Mouse (Mus musculus) midbrain, postnatal 0 days (tissue): Measurements from ENCODE around the gene Heyl. TPM values are rescaled to one million over a fixed set of nuclear protein-coding genes. Genes with fewer than 3 reads are reported as not detected.

Experiments
- ATAC-seq: fragments of 200-750 bp; cut with Nextera tagmentation; 2 replicates; pipeline ENCODE4 v1.8.0; 2017; ENCODE audit warnings: moderate number of reproducible peaks, mild to moderate bottlenecking, moderate TSS enrichment, moderate library complexity; ENCODE audit not compliant: low FRiP score
- DNase-seq: peaks from one replicate; pipeline ENCODE4 v3.0.0-alpha.2; 2015; ENCODE audit warnings: low spot score
- H3K27ac ChIP-seq: fragments of 300-500 bp; sonication (generic); 2 replicates; pipeline ENCODE4 v1.5.1; 2014; ENCODE audit warnings: low read depth, mild to moderate bottlenecking, low read length, mixed read lengths
- H3K27me3 ChIP-seq: fragments of 300-500 bp; sonication (generic); 2 replicates; pipeline ENCODE4 v1.6.1; 2014; ENCODE audit warnings: low read length, control low read depth, mixed read lengths; ENCODE audit not compliant: insufficient read depth
- H3K36me3 ChIP-seq: fragments of 300-500 bp; sonication (generic); 2 replicates; pipeline ENCODE4 v1.6.1; 2014; ENCODE audit warnings: low read length, control low read depth, mixed read lengths; ENCODE audit not compliant: insufficient read depth
- H3K4me1 ChIP-seq: fragments of 300-500 bp; sonication (generic); 2 replicates; pipeline ENCODE4 v1.6.1; 2014; ENCODE audit warnings: mild to moderate bottlenecking, control low read depth, antibody characterized with exemption, low read length, mixed read lengths; ENCODE audit not compliant: insufficient read depth
- H3K4me2 ChIP-seq: fragments of 300-500 bp; sonication (generic); 2 replicates; pipeline ENCODE4 v1.6.1; 2014; ENCODE audit warnings: low read depth, mild to moderate bottlenecking, low read length, mixed read lengths; ENCODE audit not compliant: poor library complexity, severe bottlenecking
- H3K4me3 ChIP-seq: fragments of 300-500 bp; sonication (generic); 2 replicates; pipeline ENCODE4 v1.5.1; 2014; ENCODE audit warnings: low read depth, mild to moderate bottlenecking, low read length, moderate library complexity
- H3K9ac ChIP-seq: fragments of 300-500 bp; sonication (generic); replicated peaks from 2 replicates; pipeline ENCODE4 v1.6.1; 2014; ENCODE audit warnings: mild to moderate bottlenecking, low read length, moderate library complexity, mixed read lengths; ENCODE audit not compliant: poor library complexity, severe bottlenecking
- H3K9me3 ChIP-seq: fragments of 300-500 bp; sonication (generic); 2 replicates; pipeline ENCODE4 v1.6.1; 2016; ENCODE audit warnings: low read length, control low read depth
- CTCF ChIP-seq: IDR thresholded peaks from 2 replicates; pipeline ENCODE4 v1.5.1; 2016; ENCODE audit warnings: antibody characterized with exemption, mild to moderate bottlenecking
- WGBS: fragments of 180-500 bp; shearing (Covaris S2); extraction: QIAGEN DNeasy Blood & Tissue Kit; methylation state at CpG from one replicate; pipeline ENCODE4 v1.1.7; 2014; 5-methylcytosine and 5-hydroxymethylcytosine counted together
- polyA plus RNA-seq: library from polyadenylated mRNA; unstranded; fragments of >200 nt; fragmentation: Nextera tagmentation; extraction: Ambion mirVana; gene quantifications from 2 replicates; pipeline ENCODE4 v1.2.1, GENCODE M21; 2015
- total RNA-seq: library from RNA; depleted of rRNA; stranded (reverse); fragments of >200 nt; gene quantifications from 2 replicates; pipeline ENCODE4 v1.2.3, GENCODE M21; 2014

The Heyl gene
- total and polyA plus RNA-seq, 2 experiments from 2014 or later, result 5.0 to 5.1 TPM

- ATAC-seq (no peak), DNase-seq (peak; percentile 15)
- H3K36me3 ChIP-seq, result no peaks in the 10 kb centered on the region
- H3K4me3 ChIP-seq, result no peak overlapping the region
- TF ChIP-seq CTCF, result no peak
- H3K4me2 ChIP-seq, result no peak overlapping the region
- no peak overlapping the region for H3K27ac ChIP-seq
- H3K9ac ChIP-seq, result no peak overlapping the region
- H3K27me3 ChIP-seq, result no peaks in the 10 kb centered on the region
- H3K9me3 ChIP-seq, result no peaks in the 10 kb centered on the region
- no peaks in the 10 kb centered on the region for H3K4me1 ChIP-seq
- 74% methylated on average over 10 of the region's 10 CpGs for WGBS
These were observed 7.5 kb upstream of the Heyl start for GRCm38 (mm10) chr4:123225718-123226403.

- H3K4me1 ChIP-seq, result no peaks in the 10 kb centered on the region
- 53% methylated on average over 4 of the region's 4 CpGs for WGBS
- TF ChIP-seq CTCF, result no peak
- H3K27me3 ChIP-seq, result 0 out of 2 replicates have a peak, but pooled peaks cover 4% of the 10 kb centered on the region
- no peak overlapping the region for H3K4me3 ChIP-seq
- DNase-seq (peak; percentile 17), ATAC-seq (no peak)
- no peaks in the 10 kb centered on the region for H3K36me3 ChIP-seq
- H3K9ac ChIP-seq, result no peak overlapping the region
- no peak overlapping the region for H3K27ac ChIP-seq
- H3K9me3 ChIP-seq, result no peaks in the 10 kb centered on the region
- no peak overlapping the region for H3K4me2 ChIP-seq
These were observed 5.6 kb upstream of the Heyl start for GRCm38 (mm10) chr4:123227707-123228106.

DNA sequence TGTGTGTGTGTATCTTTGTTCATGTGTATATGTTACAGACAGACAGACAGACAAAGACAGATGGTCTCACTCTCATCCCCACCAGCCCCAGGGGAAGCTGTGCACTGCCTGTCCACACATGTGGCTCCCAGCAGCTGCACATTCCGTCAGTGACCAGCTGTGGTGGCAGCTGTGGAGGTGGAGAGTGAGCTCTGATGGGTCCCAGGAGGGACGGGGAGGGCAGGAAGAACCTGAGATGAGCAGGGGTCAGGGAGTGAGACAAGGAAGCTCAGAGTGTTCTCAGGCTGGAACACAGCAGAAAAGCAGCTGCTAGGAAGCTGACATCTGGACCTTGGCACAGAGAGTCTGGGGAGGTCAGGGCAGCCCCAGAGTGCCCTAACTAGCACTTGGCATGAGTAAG, 5.1 kb upstream of the Heyl start:
- 73% methylated on average over 2 of the region's 2 CpGs for WGBS
- Histone ChIP-seq H3K4me3 (no peak overlapping the region), H3K27me3 (peaks cover 9% of the 10 kb centered on the region; the same call in 1 of the 2 replicates), H3K9me3 (no peaks in the 10 kb centered on the region), H3K9ac (no peak overlapping the region), H3K36me3 (no peaks in the 10 kb centered on the region), H3K27ac (no peak overlapping the region), H3K4me2 (no peak overlapping the region), H3K4me1 (no peaks in the 10 kb centered on the region)
- DNase-seq (no peak), ATAC-seq (no peak)
- TF ChIP-seq CTCF, result no peak

DNA sequence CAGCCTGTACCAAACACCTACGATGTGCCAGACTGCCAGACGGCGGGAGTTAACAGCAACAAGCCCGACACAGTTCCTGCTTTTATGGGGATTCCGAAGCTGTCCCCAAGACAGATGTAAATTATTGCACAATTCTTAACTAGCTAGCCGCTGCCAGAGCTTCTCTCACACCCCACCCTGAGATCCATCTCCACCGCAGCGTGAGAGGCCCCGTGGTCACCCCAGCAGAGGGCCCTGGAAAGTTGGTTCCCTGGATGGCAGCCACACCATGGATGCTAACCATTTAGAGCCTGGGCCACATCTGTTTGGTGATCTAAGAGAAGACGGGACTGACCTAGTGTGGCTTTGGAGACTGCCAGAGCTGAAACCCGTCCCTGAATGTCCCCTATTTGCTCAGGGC, 4.2 kb upstream of the Heyl start:
- H3K9me3 ChIP-seq, result no peaks in the 10 kb centered on the region
- DNase-seq, result no peak
- ATAC-seq, result no peak
- H3K36me3 ChIP-seq, result no peaks in the 10 kb centered on the region
- H3K4me3 ChIP-seq, result no peak overlapping the region
- WGBS, result 86% methylated on average over 11 of the region's 11 CpGs
- no peak overlapping the region for H3K9ac ChIP-seq
- peaks cover 4% of the 10 kb centered on the region; the same call in 1 of the 2 replicates for H3K4me1 ChIP-seq
- H3K4me2 ChIP-seq, result no peak overlapping the region
- TF ChIP-seq CTCF, result no peak
- H3K27me3 ChIP-seq, result peaks cover 12% of the 10 kb centered on the region; the same call in 1 of the 2 replicates
- no peak overlapping the region for H3K27ac ChIP-seq

DNA sequence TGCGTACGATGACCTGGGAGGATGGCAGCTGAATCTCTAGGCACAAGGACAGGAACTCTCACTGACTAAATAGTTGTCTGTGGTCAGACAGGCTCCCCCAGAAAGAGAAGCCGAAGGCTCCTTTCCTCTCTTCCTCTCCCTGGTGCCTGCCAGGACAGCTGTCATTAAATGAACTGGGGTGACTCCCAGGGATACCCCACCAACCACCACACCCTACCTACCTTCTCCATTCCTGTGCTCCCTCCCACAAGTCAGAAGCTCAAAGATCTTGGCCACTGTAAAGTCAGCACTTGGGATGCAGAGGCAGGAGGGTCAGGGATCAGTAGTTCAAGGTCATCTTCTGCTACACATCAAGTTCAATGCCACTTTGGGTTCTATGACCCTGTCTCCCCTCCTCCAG, 515 bp upstream of the Heyl start:
- WGBS, result 72% methylated on average over 3 of the region's 3 CpGs
- no peak for ATAC-seq
- TF ChIP-seq CTCF, result no peak

DNA sequence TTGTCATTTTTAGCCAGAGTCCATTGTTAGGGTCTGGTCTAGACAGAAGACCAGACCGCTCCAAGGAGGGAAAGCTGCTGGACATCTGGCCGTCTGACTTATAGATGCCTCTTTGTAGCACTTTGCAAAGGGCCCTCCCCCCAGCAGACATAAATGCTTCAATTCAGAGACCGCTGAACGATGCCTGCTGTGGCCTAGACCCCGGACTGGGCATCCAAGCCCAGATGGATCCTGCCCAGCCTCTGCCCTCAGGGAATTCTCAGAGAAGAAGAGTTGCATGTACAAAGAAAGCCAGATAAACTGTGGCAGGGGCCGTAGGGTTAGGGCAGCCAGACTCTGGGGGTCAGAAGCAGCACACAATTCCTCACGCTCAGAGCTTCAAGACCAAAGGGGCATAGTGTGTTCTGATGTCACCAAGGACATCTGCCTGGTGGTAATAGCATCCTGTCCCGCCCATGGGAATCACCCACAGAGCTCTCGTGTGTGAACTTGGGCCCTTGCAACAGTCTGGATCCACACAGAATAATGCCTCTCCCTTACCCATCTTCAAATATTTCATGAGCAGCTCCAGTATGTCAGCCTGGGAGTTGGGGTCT, 2.6 kb downstream of the Heyl start:
- DNase-seq, result no peak
- Histone ChIP-seq H3K9ac (no peak overlapping the region), H3K27me3 (peaks cover 31% of the 10 kb centered on the region), H3K36me3 (no peaks in the 10 kb centered on the region), H3K4me3 (no peak overlapping the region), H3K4me2 (no peak overlapping the region), H3K27ac (no peak overlapping the region), H3K4me1 (peaks cover 4% of the 10 kb centered on the region), H3K9me3 (no peaks in the 10 kb centered on the region)
- ATAC-seq, result no peak
- 74% methylated on average over 9 of the region's 9 CpGs for WGBS
- no peak for TF ChIP-seq CTCF

More for the DNA sequence above, 515 bp upstream of the Heyl start:
- Histone ChIP-seq H3K9ac (no peak overlapping the region), H3K36me3 (no peaks in the 10 kb centered on the region), H3K4me1 (peaks cover 4% of the 10 kb centered on the region; the same call in 1 of the 2 replicates), H3K27me3 (peaks cover 16% of the 10 kb centered on the region), H3K4me3 (no peak overlapping the region), H3K4me2 (no peak overlapping the region), H3K9me3 (no peaks in the 10 kb centered on the region), H3K27ac (no peak overlapping the region)
- no peak for DNase-seq
